Mouse (Mus musculus) cerebellum, postnatal 36 days (tissue): ENCODE data around the gene Trappc10.

Experiments
- DNase-seq, 2 experiments: peaks; one replicate each; pipeline ENCODE4 v3.0.0; 2021 to 2022; ENCODE audit warnings: mixed read lengths in 2 of 2

Trappc10 gene

DNA sequence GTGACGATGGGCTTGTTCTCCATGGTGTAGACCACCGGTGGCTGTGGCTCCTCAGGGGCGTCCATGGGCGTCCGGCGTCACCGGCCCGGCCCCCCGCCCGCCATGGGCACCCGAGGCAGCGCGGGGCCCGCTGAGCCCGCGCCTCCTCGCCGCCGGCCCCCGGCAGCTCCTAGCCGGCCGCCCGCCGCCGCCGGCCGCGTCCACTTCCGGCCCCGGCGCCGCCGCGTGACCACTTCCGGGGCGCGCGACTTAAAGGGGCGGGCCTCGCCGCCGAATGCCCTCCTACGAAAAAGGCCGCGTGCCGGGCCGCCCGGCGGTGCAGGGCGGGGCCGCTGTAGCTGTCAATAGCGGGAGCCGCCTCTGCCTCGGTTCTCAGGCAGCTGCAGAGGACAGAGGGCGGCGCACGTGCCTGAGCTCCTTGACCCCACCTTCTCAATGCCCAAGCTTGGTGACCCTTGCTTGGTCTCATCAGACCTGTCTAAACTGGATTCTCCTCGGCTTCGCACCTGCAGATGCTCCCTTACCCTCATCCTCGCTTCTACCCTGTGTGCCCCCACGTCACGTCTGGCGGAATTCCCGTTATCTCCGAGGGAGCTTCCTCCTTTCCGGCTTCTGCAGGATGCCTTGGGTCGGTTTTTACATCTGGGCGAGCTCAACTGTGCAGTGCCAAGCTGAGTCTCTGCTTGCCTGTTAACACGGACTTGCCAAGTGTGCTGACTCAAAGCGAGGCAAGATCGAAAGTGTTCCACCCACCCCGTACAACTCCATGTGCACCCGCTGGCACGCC lies at the start of gene Trappc10:
Gene Trappc10, minus strand, starts transcription at position 204 of the 787 bp plus-strand sequence.
- peak; percentile 82 to 86 for DNase-seq

- DNase-seq, result no peak
Observed at GRCm38 (mm10) chr10:78293576-78293975, 49.1 kb upstream of the Trappc10 start.

GRCm38 (mm10) chr10:78292381-78292780 lies 47.9 kb upstream of the Trappc10 start:
- DNase-seq, result no peak

- DNase-seq, result no peak
Observed at GRCm38 (mm10) chr10:78290730-78291535, 46.5 kb upstream of the Trappc10 start.

DNA sequence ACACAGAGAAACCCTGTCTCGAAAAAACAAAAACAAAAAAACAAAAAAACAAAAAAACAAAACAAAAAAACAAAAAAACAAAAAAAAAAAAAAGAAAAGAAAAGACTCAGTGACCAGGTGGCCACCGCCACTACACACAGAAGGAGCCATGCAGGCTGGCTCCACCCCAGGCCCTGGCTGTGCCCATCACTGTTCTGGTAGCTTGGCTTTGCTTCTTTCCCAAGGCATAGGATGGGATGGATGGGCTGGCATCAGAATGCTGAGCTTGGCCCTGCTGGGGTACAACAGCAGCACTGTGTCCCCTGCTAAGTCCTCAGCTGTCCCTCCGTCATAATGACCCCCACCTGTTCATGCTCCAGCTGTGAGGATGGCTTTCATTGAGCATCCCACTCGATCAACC lies 44.5 kb upstream of the Trappc10 start:
- DNase-seq, result peak; percentile 64 to 75

- no peak for DNase-seq
Observed at GRCm38 (mm10) chr10:78288135-78288534, 43.7 kb upstream of the Trappc10 start.

DNA sequence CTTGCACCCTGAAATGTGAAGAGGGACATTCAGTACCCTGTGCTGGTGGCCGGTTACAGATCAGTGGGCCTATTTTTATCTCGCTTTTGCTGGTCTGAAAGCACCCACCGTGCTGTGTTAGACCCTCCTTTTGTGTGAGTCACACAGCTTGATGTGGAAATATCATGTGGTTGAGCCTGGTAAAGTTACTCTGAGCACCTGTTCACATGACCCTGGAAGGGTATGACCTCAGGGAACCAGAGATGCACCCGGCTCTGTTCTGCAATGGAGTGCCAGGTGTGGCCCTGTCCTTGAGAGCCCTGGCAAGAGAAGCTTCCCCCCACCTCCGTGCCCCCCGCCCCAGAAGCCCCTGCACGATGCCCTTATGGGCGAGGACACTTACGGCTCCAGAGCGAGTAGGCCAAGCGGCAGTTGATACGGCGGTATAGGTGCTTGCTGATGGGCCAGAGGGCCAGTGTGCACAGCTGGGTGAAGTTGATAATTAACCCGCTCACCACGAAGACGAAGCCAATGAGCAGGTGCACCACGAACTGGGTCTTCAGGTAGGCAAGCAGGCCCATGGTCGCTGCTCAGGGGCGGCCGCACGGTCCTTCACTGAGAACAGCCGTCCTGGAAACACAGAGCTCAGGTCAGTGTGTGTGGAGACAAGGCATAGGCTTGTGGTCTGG lies 43.2 kb upstream of the Trappc10 start:
- DNase-seq, result no peak

DNA sequence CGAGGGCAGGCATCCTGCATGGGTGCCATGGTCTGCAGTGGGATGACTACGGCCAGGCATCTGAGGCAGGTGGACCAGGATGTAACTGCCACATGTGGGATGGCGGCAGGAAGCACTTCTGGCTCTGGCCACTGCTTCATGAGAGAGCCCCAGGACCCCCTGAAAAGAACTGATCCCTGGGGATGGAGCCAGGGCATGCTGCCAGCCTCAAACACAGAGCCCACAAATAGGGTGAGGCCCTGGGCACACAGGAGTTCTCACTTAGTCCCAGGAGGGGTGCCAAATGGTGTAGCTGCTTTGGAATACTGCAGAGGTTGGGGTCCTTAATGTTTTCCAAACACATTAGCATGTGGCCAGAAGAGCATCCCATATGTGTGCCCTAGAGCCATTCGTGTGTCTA lies 41.5 kb upstream of the Trappc10 start:
- no peak for DNase-seq

DNA sequence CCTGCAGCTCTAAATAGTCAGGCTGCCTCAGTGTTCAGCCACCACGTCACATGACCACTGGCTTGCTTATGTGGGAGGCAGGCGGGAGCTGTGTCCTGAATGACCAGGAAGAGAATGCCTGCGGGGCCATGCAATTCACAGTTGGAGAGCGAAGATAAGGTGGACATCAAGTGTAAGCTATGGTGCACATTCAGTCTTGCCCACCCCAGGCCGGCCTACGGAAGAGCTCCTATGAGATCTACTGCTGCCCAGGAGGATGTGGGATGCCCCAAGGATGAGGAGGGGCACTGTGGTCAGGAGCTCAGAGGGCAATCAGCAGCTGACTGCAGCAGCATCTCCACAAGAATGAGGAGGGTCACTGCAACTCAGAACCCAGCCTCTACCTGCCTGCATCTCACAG lies 41.0 kb upstream of the Trappc10 start:
- DNase-seq, result no peak

- no peak for DNase-seq
Observed at GRCm38 (mm10) chr10:78284812-78285211, 40.4 kb upstream of the Trappc10 start.

DNA sequence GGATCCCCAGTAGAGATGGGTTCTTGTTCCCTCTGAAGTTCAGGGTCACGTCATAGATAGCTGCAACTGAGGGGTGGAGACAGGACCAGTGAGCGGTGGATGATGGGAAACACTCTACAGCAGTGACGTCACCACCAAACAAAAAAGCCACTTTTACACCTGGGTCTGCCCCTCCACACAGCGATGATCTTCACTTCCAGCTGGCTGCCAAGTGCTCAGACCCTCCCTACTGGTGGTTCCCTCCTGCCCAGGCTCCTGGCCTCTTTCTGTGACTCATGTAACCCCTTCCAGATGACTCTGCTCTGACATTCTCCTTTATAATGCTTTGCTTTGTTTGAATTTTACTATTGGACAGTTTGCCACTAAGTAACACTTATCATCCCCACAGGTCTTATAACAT lies 38.0 kb upstream of the Trappc10 start:
- no peak for DNase-seq

DNA sequence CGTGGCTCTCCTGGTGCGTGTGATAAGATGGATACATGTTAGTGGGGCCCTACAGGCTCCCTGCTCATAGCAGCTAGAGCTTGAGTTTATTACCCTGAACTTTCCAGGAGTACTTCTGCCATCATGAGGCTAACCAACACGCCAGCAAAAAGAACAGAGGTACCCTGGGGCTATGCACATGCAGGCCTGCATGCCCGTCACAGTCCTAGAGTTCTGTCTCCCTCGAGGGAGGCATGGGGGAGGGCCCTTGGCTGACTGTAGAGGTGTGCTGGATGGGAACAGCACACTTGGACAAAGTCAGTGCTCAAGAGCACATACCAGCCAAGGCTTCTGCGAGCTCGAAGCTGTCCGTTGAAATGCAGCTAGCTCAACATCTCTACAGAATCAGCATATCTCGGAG lies 36.0 kb upstream of the Trappc10 start:
- no peak for DNase-seq

DNA sequence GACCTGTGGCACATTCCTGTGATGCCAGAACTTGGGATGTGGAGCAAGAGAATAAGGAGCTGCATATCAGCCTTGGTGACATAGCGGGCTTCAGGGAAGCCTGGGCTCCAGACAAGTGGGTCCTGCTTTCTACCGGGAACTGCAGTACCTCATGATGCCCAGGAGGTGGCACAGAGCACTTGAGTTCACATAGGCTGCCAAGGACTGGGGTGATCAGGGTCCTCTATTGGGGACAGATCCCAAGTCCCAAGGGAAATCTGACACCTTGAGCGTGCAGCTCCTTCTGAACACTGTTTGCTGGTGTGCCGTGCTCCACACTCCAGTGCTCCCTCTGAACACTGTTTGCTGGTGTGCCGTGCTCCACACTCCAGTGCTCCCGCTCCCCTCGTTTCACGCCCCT lies 34.8 kb upstream of the Trappc10 start:
- DNase-seq, result peak; percentile 55 to 65

DNA sequence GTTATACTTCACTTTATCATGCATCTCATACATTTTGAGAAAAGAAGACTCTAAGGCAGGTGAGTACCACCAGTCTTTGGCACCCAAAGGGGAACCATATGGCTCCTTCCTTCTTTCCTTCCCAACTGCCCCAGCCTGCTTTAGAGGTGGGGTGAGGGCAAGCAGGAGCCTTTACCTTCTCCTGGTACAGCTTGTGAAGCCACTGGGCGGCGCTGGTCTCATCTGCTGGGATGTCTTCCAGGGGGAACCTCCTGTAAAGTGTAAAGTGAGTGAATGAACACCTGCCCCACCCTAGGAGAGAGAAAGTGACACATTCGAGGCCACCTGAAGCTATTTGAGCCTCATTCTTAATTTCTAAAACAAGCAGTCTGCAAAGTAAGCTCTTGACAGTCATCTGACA lies 33.4 kb upstream of the Trappc10 start:
- peak; percentile 36 to 51 for DNase-seq

DNA sequence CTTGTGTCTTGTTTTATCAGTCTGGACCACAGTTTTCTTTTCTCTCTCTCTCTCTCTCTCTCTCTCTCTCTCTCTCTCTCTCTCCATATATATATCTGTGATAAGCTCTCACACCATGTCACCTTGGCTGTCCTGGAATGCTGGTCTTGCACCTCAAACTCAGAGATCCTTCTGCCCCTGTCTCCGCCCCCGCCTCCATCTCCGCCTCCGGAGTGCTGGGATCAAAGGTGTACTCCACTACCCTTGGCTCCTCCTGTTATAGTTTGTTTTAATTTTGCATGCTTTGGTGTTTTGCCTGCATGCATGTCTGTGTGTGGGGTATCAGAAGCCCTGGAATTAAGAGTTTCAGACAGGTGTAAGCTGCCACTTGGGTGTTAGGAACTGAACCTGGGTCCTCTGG lies 31.8 kb upstream of the Trappc10 start:
- DNase-seq, result no peak

DNA sequence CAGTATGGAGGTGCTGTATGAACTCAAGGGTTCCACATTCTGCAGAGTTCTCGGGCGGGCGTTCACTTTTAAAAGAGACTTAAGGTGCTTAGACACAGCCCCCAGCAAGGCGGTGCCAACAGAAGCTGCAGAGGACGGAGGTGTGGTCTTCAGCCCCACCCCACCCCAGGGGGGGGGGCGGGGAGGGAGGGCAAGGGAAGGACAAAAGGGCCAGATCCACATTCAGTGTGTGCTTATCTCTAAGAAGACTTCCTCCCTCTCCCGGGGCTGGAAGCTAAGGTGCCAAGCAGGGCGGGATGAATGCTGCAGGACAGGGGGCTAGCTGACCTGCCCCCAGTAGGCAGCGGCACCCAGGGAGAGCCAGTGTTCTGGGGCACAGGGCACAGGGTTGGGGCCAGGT lies 28.5 kb upstream of the Trappc10 start:
- no peak for DNase-seq

DNA sequence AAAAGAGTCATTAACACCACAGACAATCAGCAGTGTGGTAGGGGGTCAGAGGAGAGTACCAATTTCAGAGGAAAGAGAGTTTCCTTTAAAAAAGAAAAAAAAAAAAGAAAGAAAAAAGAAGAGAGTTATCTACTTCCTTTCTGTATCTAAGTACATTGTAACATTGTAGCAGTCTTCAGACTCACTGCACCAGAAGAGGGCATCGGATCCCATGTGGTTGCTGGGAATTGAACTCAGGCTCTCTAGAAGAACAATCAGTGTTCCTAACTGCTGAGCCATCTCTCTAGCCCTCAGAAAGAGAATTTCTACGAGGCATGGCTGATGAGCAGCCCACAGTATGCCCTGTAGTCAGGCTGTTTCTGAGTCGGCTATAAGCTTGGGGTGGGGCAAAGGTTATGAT lies 21.4 kb upstream of the Trappc10 start:
- no peak for DNase-seq

DNA sequence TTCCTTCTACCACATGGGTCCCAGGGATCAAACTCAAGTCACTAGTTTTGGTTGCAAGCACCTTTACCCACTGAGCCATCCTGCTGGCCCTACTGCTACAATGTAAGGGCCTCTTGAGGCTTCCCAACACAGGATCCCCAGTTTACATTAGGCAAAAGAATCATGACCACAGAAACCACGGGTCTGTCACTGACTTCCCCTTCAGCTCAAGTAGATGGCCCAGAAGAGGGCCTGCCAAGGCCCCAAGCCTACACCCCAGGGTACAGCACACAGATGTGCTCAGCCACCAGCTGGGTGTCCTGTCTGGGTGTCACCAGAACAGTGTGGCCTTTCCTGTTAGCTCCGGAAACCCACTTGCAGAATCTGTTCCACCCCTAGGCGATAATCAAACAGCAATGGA lies 20.3 kb upstream of the Trappc10 start:
- DNase-seq, result no peak

DNA sequence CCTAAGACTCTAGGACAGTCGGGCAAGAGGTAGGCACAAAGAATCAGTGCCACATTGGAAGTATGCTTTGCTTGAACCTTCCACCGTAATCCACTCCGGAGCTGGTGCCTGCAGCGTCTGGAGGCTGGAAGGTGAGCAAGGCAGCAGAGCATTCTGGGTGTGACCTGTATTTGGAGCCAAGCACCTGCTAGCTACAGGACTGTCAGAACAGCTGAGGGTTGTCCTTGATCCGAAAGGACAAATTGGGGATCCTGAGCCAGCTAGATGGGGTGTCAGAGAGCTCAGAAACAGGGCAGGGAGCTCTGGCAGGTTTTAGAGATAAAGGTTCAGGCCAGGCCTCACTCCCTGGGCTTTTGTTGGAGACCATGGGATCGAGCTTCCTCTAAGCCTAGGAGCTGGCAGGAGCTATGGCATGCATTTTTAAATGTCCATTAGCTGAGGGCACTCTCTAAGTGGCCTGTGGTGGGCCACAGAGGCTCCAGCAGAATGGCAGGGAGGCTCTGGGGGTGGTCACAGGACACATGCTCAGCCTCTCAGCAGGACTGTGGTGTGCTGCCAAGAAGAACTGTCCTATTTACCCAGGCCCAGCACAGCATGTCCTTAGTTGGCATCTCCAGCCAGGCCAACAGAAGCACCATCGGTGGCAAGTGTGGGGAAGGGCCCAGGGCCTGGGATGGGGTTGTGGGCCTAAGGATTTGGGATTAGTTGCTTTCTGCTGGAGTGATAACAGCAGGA lies 16.6 kb upstream of the Trappc10 start:
- DNase-seq, result peak; percentile 38 to 46

DNA sequence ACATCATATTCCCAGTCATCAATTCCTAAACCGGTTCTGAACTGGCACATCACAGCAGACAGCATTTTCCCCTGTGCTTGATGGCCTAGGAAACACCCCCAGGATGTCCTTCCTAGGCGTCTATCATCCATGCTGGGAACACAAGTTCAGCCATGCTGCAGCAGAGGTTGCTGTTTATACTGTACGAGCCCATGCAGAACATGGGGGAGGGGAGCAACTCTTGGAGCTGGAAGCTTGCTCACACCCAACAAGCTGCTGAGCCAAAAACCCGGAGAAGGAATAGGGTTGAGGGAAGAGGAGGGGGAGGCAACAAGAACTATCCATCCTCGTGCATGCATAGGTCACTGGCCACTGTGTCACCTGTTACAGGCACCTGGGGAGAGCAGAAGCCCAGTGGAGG lies 15.9 kb upstream of the Trappc10 start:
- no peak for DNase-seq

DNA sequence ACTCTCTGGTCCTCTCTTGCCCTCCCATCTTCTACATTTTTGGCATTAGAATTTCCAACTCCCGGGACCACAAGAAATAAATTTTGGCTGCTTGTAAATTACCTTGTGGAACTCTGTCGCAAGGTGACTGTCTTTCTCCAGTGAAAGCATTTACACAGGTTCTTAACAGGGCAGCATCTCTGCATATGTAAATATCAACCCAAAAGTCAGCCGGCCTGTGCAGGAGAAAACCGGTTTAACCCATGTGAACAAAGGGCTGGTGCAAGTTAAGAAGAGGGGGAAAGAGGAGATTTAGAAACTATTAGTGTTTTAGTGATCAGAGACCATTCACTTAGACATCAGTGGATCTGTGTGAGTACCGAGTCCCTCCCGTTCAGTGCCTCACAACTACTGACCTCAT lies 15.3 kb upstream of the Trappc10 start:
- no peak for DNase-seq

- no peak for DNase-seq
Observed at GRCm38 (mm10) chr10:78259230-78259629, 14.8 kb upstream of the Trappc10 start.

- no peak for DNase-seq
Observed at GRCm38 (mm10) chr10:78258142-78258675, 13.8 kb upstream of the Trappc10 start.
